Mouse (Mus musculus) frontal cortex, adult (tissue): ENCODE measurements around the gene Bace1.

Experiments
- ATAC-seq: cut with Nextera tagmentation; 2 replicates; pipeline ENCODE4 v1.9.2; 2017; ENCODE audit warnings: mild to moderate bottlenecking, moderate library complexity, mixed read lengths; ENCODE audit not compliant: low TSS enrichment

Gene Bace1

GRCm38 (mm10) chr9:45838434-45839138, at the start of gene Bace1:
Bace1 (plus strand) TSS chr9:45838580.
- peak; percentile 83 for ATAC-seq

- no peak for ATAC-seq
These were observed 46.8 kb upstream of the Bace1 start for GRCm38 (mm10) chr9:45791456-45792142.

- ATAC-seq = no peak
These were observed 46.1 kb upstream of the Bace1 start for GRCm38 (mm10) chr9:45792235-45792634.

- no peak for ATAC-seq
These were observed 44.7 kb upstream of the Bace1 start for GRCm38 (mm10) chr9:45793697-45794096.

- ATAC-seq = no peak
These were observed 42.7 kb upstream of the Bace1 start for GRCm38 (mm10) chr9:45795722-45796121.

- ATAC-seq = no peak
These were observed 41.1 kb upstream of the Bace1 start for GRCm38 (mm10) chr9:45797271-45797670.

- peak; percentile 68 for ATAC-seq
These were observed 39.8 kb upstream of the Bace1 start for GRCm38 (mm10) chr9:45798467-45799164.

- ATAC-seq = no peak
These were observed 39.0 kb upstream of the Bace1 start for GRCm38 (mm10) chr9:45799402-45799801.

- no peak for ATAC-seq
These were observed 35.2 kb upstream of the Bace1 start for GRCm38 (mm10) chr9:45803070-45803774.

GRCm38 (mm10) chr9:45806847-45807246, 31.5 kb upstream of the Bace1 start:
- no peak for ATAC-seq

- no peak for ATAC-seq
These were observed 31.0 kb upstream of the Bace1 start for GRCm38 (mm10) chr9:45807337-45807736.

GRCm38 (mm10) chr9:45807761-45808160, 30.6 kb upstream of the Bace1 start:
- ATAC-seq = no peak

- ATAC-seq = no peak
These were observed 26.4 kb upstream of the Bace1 start for GRCm38 (mm10) chr9:45811946-45812345.

GRCm38 (mm10) chr9:45815113-45815512, 23.3 kb upstream of the Bace1 start:
- ATAC-seq = peak; percentile 74

GRCm38 (mm10) chr9:45815525-45815924, 22.9 kb upstream of the Bace1 start:
- no peak for ATAC-seq

GRCm38 (mm10) chr9:45818406-45819011, 19.9 kb upstream of the Bace1 start:
- no peak for ATAC-seq

GRCm38 (mm10) chr9:45827663-45828290, 10.6 kb upstream of the Bace1 start:
- peak; percentile 28; the same call in 1 of the 2 replicates for ATAC-seq

GRCm38 (mm10) chr9:45828291-45828963, 10.0 kb upstream of the Bace1 start, which contains the start of gene Cep164:
Cep164 (minus strand) TSS chr9:45828691.
- peak; percentile 98 for ATAC-seq

GRCm38 (mm10) chr9:45829107-45829506, 9.3 kb upstream of the Bace1 start:
- ATAC-seq = 0 out of 2 replicates have a peak, but pooled peaks have one; percentile 25

GRCm38 (mm10) chr9:45832898-45833297, 5.5 kb upstream of the Bace1 start:
- no peak for ATAC-seq
